Comparison of ENCODE assay signal across 21 mouse cellular contexts in the genomic region with DNA sequence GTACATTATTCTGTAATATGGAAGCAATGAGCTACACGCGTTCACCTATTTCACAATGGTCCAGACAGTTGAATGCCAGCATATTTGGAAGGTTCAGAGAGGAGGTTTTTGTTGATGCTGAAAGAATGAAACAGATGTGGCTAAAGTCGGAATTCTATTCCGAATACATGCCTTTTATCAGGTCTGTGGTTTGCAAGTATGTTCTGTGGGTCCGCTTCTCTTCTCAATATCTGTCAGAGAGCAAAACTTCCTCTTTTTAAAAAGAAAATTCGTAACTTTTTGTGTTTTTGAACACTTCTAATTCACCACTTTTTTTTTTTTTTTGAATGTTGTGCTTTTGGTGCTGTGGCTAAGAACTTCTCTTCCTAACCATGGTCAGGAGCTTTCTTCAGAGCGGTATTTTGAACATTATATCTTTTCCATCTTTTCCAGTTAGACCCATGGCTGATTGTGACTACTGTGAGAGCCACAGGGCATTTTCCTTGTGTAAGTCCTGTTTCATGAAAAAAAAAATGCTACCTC. TPM values are rescaled to one million over a fixed set of nuclear protein-coding genes. Genes with fewer than 3 reads are reported as not detected.
A peak's percentile ranks its signal among the peaks of the same experiment; 100 is the strongest.
DNase-seq lines count a peak whose midpoint lies in the region; ATAC-seq and TF ChIP-seq lines count a peak whose summit lies in the region.
"Had no signal": no experiment of that assay in that cellular context is flagged by ENCODE, and none has a peak within 500 bp of the region (broad histone marks: within the 10 kb centered on the region; RNA-seq: fewer than 3 reads in every experiment).

No protein-coding gene starts in this region.

- ATAC-seq in G1E (ENCODE audit: extremely low read depth, insufficient number of reproducible peaks, low FRiP score, poor library complexity, severe bottlenecking): 0 out of 2 replicates have a peak, but pooled peaks have one; percentile 11
- ATAC-seq in common myeloid progenitor, adult 5-6 weeks (replicated peaks; ENCODE audit: low read depth, poor library complexity, severe bottlenecking): peak; percentile 88
- ATAC-seq: CD4-positive, CD25-positive, alpha-beta regulatory T cell, adult 4 months; forebrain, embryonic 13.5 days; intestine, embryonic 16.5 days had no signal

- DNase-seq in 416B (ENCODE audit: low read depth) (peak; percentile 31), G1E (ENCODE audit: low spot score) (no peak)
- DNase-seq in right cerebral cortex, postnatal 10 days (ENCODE audit: low spot score in 2 of 2): no peak
- no peak for DNase-seq in B cell, adult 2 months
- DNase-seq in kidney, postnatal 10 days: no peak
- no peak for DNase-seq in cerebellum, postnatal 10 days
- DNase-seq: adrenal gland, postnatal 10 days; cerebellum, adult 11 months; cerebellum, adult 9-10 months; cerebellum, postnatal 36 days; gastrocnemius, postnatal 10 days; heart, adult 2 months had no signal

- peaks cover 10% of the 10 kb centered on the region for H3K4me1 ChIP-seq in G1E (ENCODE audit: insufficient read depth, low read depth, low read length)
- H3K4me1 ChIP-seq in megakaryocyte, embryonic 14.5 days: peaks cover 23% of the 10 kb centered on the region
- H3K4me1 ChIP-seq: embryonic facial prominence, embryonic 10.5 days; forebrain, embryonic 13.5 days; hindbrain, embryonic 15.5 days had no signal

- TF ChIP-seq CTCF in G1E (IDR thresholded peaks at IDR 0.05; ENCODE audit: low read depth, low read length): no peak

- no peaks in the 10 kb centered on the region for H3K36me3 ChIP-seq in G1E (replicated peaks)
- H3K36me3 ChIP-seq in megakaryocyte, embryonic 14.5 days (replicated peaks; ENCODE audit: low read length): peaks cover 7% of the 10 kb centered on the region
- H3K36me3 ChIP-seq: embryonic facial prominence, embryonic 10.5 days; heart, embryonic 15.5 days; hindbrain, embryonic 15.5 days had no signal

- H3K9me3 ChIP-seq in G1E (replicated peaks): no peaks in the 10 kb centered on the region
- peaks cover 15% of the 10 kb centered on the region for H3K9me3 ChIP-seq in megakaryocyte, embryonic 14.5 days
- H3K9me3 ChIP-seq: embryonic facial prominence, embryonic 10.5 days; forebrain, embryonic 13.5 days; heart, embryonic 15.5 days; hindbrain, embryonic 15.5 days had no signal

- no peaks in the 10 kb centered on the region for H3K27me3 ChIP-seq in G1E (ENCODE audit: insufficient read depth, low read length)
- peaks cover 6% of the 10 kb centered on the region for H3K27me3 ChIP-seq in megakaryocyte, embryonic 14.5 days (replicated peaks)
- H3K27me3 ChIP-seq: forebrain, embryonic 13.5 days; heart, embryonic 15.5 days; hindbrain, embryonic 15.5 days had no signal

- no peak overlapping the region for H3K4me3 ChIP-seq in G1E (ENCODE audit: low read depth, low read length)
- H3K4me3 ChIP-seq in megakaryocyte, embryonic 14.5 days (replicated peaks): peak overlapping the region; percentile 56
- H3K4me3 ChIP-seq: embryonic facial prominence, embryonic 10.5 days; forebrain, embryonic 13.5 days; heart, adult 2 months; heart, embryonic 15.5 days; hindbrain, embryonic 15.5 days had no signal

RNA-seq across cellular contexts. Expression of a gene that starts 5.8 kb away (rescaled TPM):
- total RNA-seq in G1E (2014; fragmentation: Nextera tagmentation): 27.9 and 31.8 TPM in 2 replicates
- total RNA-seq in G1E (2017): 33.6 and 39.8 TPM in 2 replicates
- 1.6 and 1.9 TPM in 2 replicates for polyA plus RNA-seq in G1E (2012)
- total RNA-seq in common myeloid progenitor, adult 5-6 weeks (2017): 13.6 and 26.9 TPM in 2 replicates
- 0.94 and 2.2 TPM in 2 replicates for polyA plus RNA-seq in megakaryocyte, embryonic 14.5 days (2012; ENCODE audit: insufficient read depth, low replicate concordance)

RNA-seq across cellular contexts. Expression of a gene that starts 6.5 kb away (rescaled TPM):
- total RNA-seq in G1E (2014; fragmentation: Nextera tagmentation) (4.2 TPM in 1 of 2 replicates, not detected in the other), G1E (2017) (not detected in 2 replicates)
- 1.1 and 1.2 TPM in 2 replicates for polyA plus RNA-seq in G1E (2012)
- not detected in 2 replicates for total RNA-seq in common myeloid progenitor, adult 5-6 weeks (2017)
- polyA plus RNA-seq in megakaryocyte, embryonic 14.5 days (2012; ENCODE audit: insufficient read depth, low replicate concordance): 5.5 TPM in 1 of 2 replicates, not detected in the other
- total RNA-seq: heart, adult 2 months; heart, postnatal 25 days had no signal
- polyA plus RNA-seq: CD4-positive, CD25-positive, alpha-beta regulatory T cell, adult 4 months had no signal
